Mouse (Mus musculus): Measurements from ENCODE around the gene Prdx6. TPM values are rescaled to one million over a fixed set of nuclear protein-coding genes. Genes with fewer than 3 reads are reported as not detected.

Prdx6 gene
- polyA plus RNA-seq (2016; fragmentation: Nextera tagmentation; extraction: Ambion mirVana), result 799 and 1,001 TPM in 2 replicates

DNA sequence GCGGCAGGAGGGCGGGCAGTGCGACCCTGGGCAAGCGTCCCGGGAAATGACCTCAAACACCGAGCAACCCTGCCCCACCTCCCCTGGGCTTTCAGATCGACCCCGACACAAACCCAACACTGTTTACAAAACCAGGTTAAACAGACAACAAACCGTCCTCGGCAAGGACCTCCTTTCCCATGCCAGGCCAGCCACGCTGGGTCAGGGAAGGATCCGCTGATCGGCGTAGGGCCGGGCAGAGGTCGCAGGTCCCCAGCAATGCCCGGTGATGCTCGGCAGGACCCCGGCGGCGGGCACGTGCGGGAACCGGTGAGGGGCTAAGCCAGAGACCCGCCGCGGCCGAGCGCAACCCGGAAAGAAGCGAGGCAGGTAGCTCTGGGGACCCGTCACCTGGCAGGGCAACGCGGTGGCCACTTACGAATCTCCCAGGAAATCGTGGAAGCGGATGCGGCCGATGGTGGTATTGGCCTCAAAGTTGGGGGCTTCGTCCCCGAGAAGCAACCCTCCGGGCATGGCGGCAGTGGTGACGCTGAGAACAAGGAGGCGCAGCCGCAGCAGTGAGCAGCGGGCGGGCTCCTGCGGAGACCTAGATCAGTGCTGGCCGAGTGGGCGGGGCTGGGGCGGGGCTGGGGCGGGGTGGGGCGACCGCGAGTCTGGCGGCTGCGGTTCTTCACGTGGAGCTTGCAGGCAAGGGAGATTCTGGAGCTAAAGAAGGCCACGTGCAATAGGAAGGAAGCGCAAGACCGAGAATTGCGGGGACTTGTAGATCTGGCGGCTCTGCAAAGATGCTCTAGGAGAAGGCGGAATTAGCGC lies at the start of gene Prdx6:
Gene Prdx6 (minus strand): TSS at position 616 of the 813 bp plus-strand sequence.
- peak within 1 kb of the TSS; percentile 93 for H3K27ac ChIP-seq

DNA sequence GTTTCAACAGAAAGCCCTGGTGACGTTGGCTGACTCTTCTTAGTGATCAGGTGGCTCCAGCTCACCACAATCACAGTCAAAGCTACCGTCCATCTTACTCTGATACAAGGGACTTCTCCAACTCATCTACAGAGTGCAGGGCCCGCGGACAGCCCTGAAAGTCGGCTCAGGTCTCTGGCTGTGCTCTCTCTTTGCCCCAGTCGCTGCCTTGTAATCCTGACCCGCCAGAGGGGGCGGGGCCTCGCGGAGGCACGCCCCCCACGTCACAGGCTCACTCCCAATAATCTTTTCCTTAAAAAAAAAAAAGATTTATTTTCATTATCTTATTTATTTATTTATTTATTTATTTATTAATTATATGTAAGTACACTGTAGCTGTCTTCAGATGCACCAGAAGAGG lies 37.2 kb upstream of the Prdx6 start:
- Histone ChIP-seq H3K36me3 (no peaks in the 10 kb centered on the region), H3K27ac (no peak overlapping the region), H3K27me3 (ENCODE audit: low read depth, poor library complexity, severe bottlenecking) (no peaks in the 10 kb centered on the region), H3K4me3 (no peak overlapping the region), H3K4me1 (no peaks in the 10 kb centered on the region), H3K9me3 (replicated peaks) (no peaks in the 10 kb centered on the region)
- no peak for DNase-seq (ENCODE audit: low spot score)
- 52% methylated on average over 12 of the region's 12 CpGs for WGBS

More for the DNA sequence above, at the start of gene Prdx6:
- WGBS, result under 1% methylated on average over 66 of the region's 66 CpGs
- Histone ChIP-seq H3K27me3 (ENCODE audit: low read depth, poor library complexity, severe bottlenecking) (no peaks in the 10 kb centered on the region), H3K36me3 (peaks cover 24% of the 10 kb centered on the region), H3K4me1 (peaks cover 33% of the 10 kb centered on the region), H3K4me3 (peak within 1 kb of the TSS; percentile 75), H3K9me3 (replicated peaks) (no peaks in the 10 kb centered on the region)
- DNase-seq (ENCODE audit: low spot score), result peak; percentile 91

DNA sequence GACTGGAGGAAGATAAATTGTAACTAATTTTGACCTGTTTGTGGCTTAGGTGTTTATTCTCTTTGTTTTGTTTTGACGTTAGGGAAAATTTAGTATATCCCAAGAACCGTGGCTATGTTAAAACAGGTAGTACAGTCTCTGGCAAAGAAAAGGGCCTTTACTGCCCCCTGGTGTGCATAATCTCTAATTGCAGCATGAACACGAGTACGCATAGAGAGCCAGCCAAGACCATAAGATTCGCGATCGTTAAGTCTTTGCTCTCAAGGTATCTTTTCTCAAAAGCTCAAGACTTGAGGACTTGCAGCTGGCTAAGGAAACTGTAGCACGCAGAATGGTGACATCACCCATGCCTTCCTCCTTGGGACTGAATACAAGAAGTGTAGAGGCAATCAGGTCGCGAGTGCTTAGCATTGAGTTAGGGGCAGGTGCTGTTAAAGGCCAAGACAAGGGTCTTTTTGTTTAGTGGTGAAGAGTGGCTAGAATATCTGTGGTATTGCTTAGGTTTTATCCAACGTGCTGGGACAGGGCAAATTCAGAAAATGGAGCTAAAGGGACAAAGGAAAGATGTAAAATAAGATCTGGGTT lies 35.8 kb upstream of the Prdx6 start:
- Histone ChIP-seq H3K27me3 (ENCODE audit: low read depth, poor library complexity, severe bottlenecking) (no peaks in the 10 kb centered on the region), H3K36me3 (no peaks in the 10 kb centered on the region), H3K4me3 (no peak overlapping the region), H3K9me3 (replicated peaks) (no peaks in the 10 kb centered on the region), H3K27ac (no peak overlapping the region), H3K4me1 (no peaks in the 10 kb centered on the region)
- WGBS, result 35% methylated on average over 11 of the region's 11 CpGs
- peak; percentile 65 for DNase-seq (ENCODE audit: low spot score)

DNA sequence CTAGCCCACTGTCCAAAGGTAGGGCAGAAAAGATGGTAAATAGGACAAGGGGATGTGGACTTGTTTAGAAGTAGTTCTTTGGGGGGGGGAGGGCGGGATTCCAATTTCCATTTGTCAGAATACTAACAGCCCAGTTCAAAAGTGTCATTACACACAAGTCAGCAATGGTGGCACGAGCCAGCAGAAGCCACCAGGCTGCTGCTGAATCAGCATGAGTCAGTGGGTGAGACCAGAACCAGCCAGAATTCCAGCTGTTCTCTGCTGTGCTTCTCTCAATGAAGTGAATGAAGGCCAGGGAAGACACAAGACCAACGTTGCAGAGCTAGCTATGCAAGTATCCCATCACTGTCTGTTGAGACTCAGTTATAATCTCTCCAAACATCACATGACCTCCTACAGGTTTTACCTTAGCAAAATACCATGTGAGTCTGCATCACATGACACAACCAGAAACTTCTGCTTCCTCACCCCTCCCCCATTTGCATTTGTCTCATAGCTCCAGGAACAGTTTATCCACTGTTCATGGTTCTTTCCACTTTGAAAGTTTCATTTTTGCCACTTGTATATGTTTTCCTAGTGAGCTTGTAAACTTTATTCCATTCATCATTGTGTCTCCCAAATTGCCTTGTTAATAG lies 30.2 kb upstream of the Prdx6 start:
- Histone ChIP-seq H3K27ac (no peak overlapping the region), H3K4me3 (no peak overlapping the region), H3K4me1 (peaks cover 3% of the 10 kb centered on the region; the same call in 1 of the 2 replicates), H3K36me3 (no peaks in the 10 kb centered on the region), H3K9me3 (replicated peaks) (no peaks in the 10 kb centered on the region), H3K27me3 (ENCODE audit: low read depth, poor library complexity, severe bottlenecking) (no peaks in the 10 kb centered on the region)
- no peak for DNase-seq (ENCODE audit: low spot score)
- WGBS, result 78% methylated on average over 3 of the region's 3 CpGs

DNA sequence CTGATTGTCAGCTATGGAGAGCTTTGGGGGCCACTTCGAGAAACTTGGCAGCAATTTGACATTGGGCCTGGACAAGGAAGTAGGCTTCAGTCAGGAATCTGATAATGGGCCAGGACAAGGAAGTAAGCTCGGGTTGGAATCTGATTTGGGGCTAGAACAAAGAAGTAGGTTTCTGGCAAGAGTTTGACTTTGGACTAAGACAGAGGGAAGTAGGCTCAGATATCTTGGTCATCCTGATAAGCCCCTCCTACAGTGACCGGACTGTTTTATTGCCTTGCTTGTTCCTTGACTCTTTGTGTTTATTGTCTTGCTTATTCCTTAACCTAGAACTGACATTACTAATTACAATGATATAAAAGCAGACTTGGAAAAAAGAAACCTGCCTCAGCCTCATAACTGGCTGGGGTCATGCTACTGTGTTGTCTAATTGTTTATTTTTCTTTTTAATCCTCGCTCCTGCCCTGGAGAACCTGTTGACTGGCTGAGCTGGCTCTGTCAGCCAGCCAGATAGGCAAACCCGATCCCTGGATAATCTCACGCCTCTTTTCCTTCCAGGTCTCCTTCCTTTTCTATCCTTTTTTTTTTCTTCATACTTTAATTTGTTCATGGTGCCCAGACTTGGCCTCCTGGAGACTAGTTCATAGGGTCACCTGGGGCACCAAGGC lies 28.4 kb upstream of the Prdx6 start:
- no peak for DNase-seq (ENCODE audit: low spot score)
- H3K36me3 ChIP-seq, result no peaks in the 10 kb centered on the region
- no peaks in the 10 kb centered on the region for H3K9me3 ChIP-seq (replicated peaks)
- H3K27ac ChIP-seq, result no peak overlapping the region
- no peak overlapping the region for H3K4me3 ChIP-seq
- 70% methylated on average over 6 of the region's 6 CpGs for WGBS
- H3K4me1 ChIP-seq, result peaks cover 3% of the 10 kb centered on the region; the same call in 1 of the 2 replicates
- no peaks in the 10 kb centered on the region for H3K27me3 ChIP-seq (ENCODE audit: low read depth, poor library complexity, severe bottlenecking)

DNA sequence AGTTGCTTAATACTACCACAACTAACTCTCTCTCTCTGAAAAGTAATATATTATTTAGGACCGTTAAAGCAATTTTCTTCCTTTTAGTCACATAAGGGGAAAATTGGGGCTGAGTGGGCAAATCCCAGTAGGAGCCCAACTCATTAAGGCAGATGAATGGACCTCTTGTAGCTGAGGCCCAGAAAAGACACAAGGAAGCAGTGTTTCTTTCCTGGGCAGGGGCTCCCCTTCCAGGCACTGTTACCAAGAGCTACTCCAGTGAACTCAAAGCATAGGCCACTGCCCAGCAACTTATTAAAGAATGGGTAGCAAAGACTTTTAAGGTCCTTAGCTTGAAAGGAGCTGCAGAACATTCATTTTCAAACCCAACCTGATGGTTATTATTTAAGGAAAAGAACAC lies 22.5 kb upstream of the Prdx6 start:
- Histone ChIP-seq H3K9me3 (replicated peaks) (no peaks in the 10 kb centered on the region), H3K4me1 (peaks cover 4% of the 10 kb centered on the region; the same call in 1 of the 2 replicates), H3K27ac (no peak overlapping the region), H3K4me3 (no peak overlapping the region), H3K36me3 (no peaks in the 10 kb centered on the region), H3K27me3 (ENCODE audit: low read depth, poor library complexity, severe bottlenecking) (no peaks in the 10 kb centered on the region)
- 71% methylated on average over 1 of the region's 1 CpGs for WGBS
- no peak for DNase-seq (ENCODE audit: low spot score)

DNA sequence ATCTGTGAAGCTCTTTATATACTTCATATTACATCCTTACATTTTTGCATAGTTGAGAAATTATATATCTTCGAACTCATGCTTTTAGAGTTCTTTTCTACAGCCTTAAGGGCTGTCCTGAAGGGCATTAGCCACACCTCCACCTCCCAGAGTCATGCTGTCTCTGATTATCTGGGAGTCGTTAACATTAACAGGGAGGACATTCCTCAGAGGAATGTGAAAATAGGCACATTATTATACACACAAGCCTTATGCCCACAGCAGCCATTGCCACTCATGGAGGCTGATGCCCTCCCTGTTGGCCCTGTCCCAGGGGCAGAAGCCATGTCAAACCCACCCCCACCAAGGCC lies 20.4 kb upstream of the Prdx6 start:
- WGBS, result 67% methylated on average over 2 of the region's 2 CpGs

DNA sequence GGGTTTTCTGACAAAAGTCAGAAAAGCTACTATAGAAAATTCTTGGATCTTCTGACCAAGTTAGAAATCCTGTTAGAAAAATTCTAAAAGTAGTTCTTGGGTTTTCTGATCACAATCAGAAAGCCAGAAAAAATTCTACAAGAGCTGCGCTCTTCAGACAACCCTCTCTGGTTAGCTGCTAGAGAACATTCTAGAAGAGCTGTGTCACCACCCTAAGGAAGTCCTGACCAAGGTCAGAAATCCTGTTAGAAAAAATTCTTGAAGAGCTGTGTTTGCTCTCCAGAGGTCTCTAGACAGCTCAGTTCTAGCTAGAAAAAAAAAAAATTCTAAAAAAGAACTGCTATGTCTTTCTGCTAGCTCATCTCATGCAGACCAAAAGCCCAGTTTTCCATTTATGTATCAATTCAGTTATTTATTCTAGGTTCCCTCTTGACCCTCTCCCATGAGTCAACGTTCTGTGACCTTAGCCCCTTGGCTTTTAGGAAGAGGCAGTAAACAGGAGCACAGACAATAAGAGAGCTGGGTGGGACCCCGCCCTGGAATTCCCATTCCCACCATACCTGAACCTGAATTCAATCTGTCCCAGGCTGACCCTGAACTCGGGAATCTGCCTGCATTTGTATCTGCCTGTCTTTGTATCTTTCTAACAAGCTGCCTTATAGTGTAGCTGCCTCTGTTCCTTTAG lies 19.9 kb upstream of the Prdx6 start:
- no peaks in the 10 kb centered on the region for H3K9me3 ChIP-seq (replicated peaks)
- WGBS, result 85% methylated on average over 4 of the region's 4 CpGs
- DNase-seq (ENCODE audit: low spot score), result no peak
- H3K4me1 ChIP-seq, result peaks cover 4% of the 10 kb centered on the region; the same call in 1 of the 2 replicates
- H3K27ac ChIP-seq, result no peak overlapping the region
- H3K4me3 ChIP-seq, result no peak overlapping the region
- no peaks in the 10 kb centered on the region for H3K36me3 ChIP-seq
- no peaks in the 10 kb centered on the region for H3K27me3 ChIP-seq (ENCODE audit: low read depth, poor library complexity, severe bottlenecking)

More for the DNA sequence above, 20.4 kb upstream of the Prdx6 start:
- Histone ChIP-seq H3K36me3 (no peaks in the 10 kb centered on the region), H3K4me1 (peaks cover 4% of the 10 kb centered on the region; the same call in 1 of the 2 replicates), H3K27ac (no peak overlapping the region), H3K9me3 (replicated peaks) (no peaks in the 10 kb centered on the region), H3K27me3 (ENCODE audit: low read depth, poor library complexity, severe bottlenecking) (no peaks in the 10 kb centered on the region), H3K4me3 (no peak overlapping the region)
- DNase-seq (ENCODE audit: low spot score), result no peak

DNA sequence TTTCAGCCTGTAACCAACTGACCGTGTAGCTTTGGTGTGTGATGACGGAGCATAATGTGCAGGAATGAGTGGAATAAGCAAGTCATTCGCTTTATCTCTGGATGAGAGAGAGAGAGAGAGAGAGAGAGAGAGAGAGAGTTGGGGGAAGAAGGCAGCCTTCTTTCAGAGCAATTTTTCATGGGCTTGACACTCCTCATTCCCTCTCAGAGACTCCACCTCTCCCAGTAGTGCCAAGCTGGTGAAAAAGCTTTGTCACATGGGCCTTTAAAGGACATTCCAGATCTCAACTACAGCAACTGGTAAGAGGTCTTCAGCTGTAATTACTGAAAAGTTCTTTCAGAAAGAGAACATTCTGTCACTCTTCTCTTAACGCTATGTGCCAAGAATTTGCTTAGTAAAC lies 18.3 kb upstream of the Prdx6 start:
- 89% methylated on average over 4 of the region's 4 CpGs for WGBS
- Histone ChIP-seq H3K4me1 (peaks cover 4% of the 10 kb centered on the region; the same call in 1 of the 2 replicates), H3K27me3 (ENCODE audit: low read depth, poor library complexity, severe bottlenecking) (no peaks in the 10 kb centered on the region), H3K27ac (no peak overlapping the region), H3K4me3 (no peak overlapping the region), H3K9me3 (replicated peaks) (no peaks in the 10 kb centered on the region), H3K36me3 (no peaks in the 10 kb centered on the region)
- no peak for DNase-seq (ENCODE audit: low spot score)

DNA sequence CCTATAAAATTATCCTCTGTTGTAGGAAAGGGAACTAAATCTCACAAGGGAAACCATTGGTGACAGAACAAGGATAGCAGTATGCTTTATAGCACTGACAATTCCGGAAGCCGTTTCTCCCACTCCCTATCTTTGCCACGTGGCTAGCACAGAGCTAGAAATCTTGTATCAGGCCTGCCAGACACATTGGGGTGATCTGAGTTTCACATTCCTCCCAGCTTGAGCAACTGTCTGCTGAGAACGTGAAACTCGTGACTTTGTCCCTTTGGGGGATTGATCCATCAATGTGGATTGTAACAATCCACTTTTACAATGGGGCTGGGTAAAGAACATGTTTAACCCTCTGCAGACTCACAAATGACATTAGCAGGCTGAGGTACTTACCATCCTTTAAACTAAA lies 17.9 kb upstream of the Prdx6 start:
- no peak for DNase-seq (ENCODE audit: low spot score)
- H3K27ac ChIP-seq, result no peak overlapping the region
- no peaks in the 10 kb centered on the region for H3K36me3 ChIP-seq
- WGBS, result 71% methylated on average over 5 of the region's 5 CpGs
- H3K9me3 ChIP-seq (replicated peaks), result no peaks in the 10 kb centered on the region
- peaks cover 4% of the 10 kb centered on the region; the same call in 1 of the 2 replicates for H3K4me1 ChIP-seq
- no peak overlapping the region for H3K4me3 ChIP-seq
- no peaks in the 10 kb centered on the region for H3K27me3 ChIP-seq (ENCODE audit: low read depth, poor library complexity, severe bottlenecking)

DNA sequence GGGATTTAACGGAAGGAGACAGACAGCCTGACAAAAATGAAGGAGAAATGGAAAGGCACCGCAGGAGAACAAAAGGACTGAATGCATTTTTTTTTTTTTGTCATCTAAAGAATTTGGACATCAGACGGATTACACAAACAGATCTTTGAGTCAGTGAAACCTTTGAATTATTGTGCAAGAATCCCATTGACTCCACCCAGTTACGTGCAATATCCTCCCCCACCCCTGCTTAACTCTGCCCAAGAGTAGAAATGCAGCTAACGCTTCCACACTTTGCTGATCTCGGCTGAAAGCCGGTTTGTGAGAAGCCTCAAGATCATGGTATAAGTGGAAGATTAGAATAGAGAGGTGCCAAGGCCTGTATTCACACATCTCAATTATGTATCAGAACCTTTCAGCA lies 17.1 kb upstream of the Prdx6 start:
- H3K27ac ChIP-seq, result no peak overlapping the region
- 94% methylated on average over 7 of the region's 7 CpGs for WGBS
- H3K4me3 ChIP-seq, result no peak overlapping the region
- H3K36me3 ChIP-seq, result no peaks in the 10 kb centered on the region
- H3K9me3 ChIP-seq (replicated peaks), result no peaks in the 10 kb centered on the region
- peaks cover 4% of the 10 kb centered on the region; the same call in 1 of the 2 replicates for H3K4me1 ChIP-seq
- no peak for DNase-seq (ENCODE audit: low spot score)
- H3K27me3 ChIP-seq (ENCODE audit: low read depth, poor library complexity, severe bottlenecking), result no peaks in the 10 kb centered on the region

DNA sequence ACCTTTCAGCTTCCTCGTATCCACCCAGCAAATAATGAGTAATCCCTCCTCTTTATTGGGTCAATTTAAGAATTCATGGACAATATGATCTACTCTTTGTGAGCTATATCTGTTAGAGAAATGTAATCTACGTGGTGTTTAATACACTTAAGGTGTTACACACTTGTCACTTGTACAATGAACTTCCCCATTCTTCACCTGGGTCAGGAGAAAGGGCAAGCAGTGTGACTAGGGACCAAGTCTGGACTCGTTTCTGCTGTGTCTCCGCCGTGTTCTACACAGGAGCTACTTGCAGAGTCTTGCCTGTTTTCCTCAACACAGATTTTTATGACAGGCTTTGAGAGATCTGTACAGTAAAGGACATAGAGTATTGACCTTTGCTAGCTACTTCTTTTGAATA lies 13.9 kb upstream of the Prdx6 start:
- Histone ChIP-seq H3K27ac (no peak overlapping the region), H3K27me3 (ENCODE audit: low read depth, poor library complexity, severe bottlenecking) (no peaks in the 10 kb centered on the region), H3K36me3 (no peaks in the 10 kb centered on the region), H3K4me3 (no peak overlapping the region), H3K9me3 (replicated peaks) (no peaks in the 10 kb centered on the region), H3K4me1 (no peaks in the 10 kb centered on the region)
- no peak for DNase-seq (ENCODE audit: low spot score)
- WGBS, result 77% methylated on average over 5 of the region's 5 CpGs

All from limb, embryonic 10.5 days (tissue).